Mouse (Mus musculus): ENCODE measurements around the gene Iqsec1. TPM values are rescaled to one million over a fixed set of nuclear protein-coding genes. Genes with fewer than 3 reads are reported as not detected.

Gene Iqsec1
- total and polyA plus RNA-seq, 3 experiments = 17.0 to 90.4 (median 83.5) TPM

DNA sequence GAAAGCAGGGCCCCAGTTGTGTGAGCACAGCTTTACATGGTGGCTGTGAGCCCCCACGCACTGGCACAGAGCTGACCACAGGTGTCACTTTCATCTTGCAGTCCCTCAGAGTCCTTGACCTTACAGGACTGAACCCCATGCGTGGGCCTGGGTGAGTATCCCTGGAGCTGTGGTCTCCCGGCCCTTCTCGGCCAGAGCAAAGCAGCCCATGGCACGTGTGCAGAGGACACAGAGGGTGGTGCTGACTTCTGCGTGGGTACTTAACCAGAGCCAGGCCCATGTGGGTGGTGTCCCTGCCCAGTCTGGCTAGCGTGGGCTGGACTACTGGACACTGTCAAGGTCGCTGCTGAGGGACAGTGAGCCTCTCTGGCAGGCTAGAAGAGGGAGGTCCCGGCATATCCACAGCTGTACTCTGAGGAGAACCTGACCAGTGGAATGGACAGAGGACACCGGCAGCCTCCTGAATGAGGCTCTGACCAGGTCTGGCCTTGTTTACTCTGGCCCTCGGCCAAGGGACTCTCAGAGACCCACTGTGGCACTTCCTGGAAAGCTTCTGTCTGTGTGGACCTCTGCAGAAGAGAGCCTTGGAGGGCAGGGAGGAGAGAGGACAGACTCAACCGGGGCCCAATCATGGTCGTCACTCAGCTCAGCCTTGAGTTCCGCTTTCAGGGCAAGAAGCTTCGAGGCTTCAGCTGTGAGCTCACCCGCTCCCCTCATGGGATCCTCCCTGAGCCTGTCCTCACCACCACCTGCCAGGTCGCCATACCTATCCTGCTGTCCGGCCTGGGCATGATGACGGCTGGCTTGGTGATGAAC lies 369.5 kb downstream of the Iqsec1 start:
- Histone ChIP-seq H3K4me3 (replicated peaks in 1 of 3; ENCODE audit: low read depth in 2 of 3, low read length in 2 of 3, poor library complexity in 1 of 3) (no peak overlapping the region), H3K36me3 (replicated peaks in 1 of 2; ENCODE audit: control insufficient read depth in 1 of 2, insufficient read depth in 1 of 2, low read length in 1 of 2) (no peaks in the 10 kb centered on the region), H3K27me3 (replicated peaks) (peaks cover 89% of the 10 kb centered on the region), H3K4me1 (ENCODE audit: control insufficient read depth in 1 of 2, insufficient read depth in 2 of 2) (0 out of 4 replicates have a peak, but pooled peaks cover 0 to 4% of the 10 kb centered on the region in 2 experiments), H3K9me3 (replicated peaks; ENCODE audit: low read length) (no peaks in the 10 kb centered on the region), H3K27ac (ENCODE audit: insufficient read depth, low read depth) (no peak overlapping the region), H3K79me2 (replicated peaks; ENCODE audit: control insufficient read depth, extremely low read depth, insufficient read depth, poor library complexity, severe bottlenecking) (no peaks in the 10 kb centered on the region), H3K9ac (ENCODE audit: insufficient read depth, low read depth) (no peak overlapping the region), H3K4me2 (ENCODE audit: insufficient read depth, low read depth, poor library complexity, severe bottlenecking) (no peak overlapping the region)
- in situ Hi-C loops (cut with MboI; ENCODE audit: low pct_ligation_motif_present, low pct_unique_long_range_greater_than_20kb, low sequenced_read_pairs) (no loop called here), dilution Hi-C loops (cut with MboI; ENCODE audit: extremely low pct_ligation_motif_present, extremely low pct_unique_long_range_greater_than_20kb, low sequenced_read_pairs) (no loop called here)
- no peak for DNase-seq (ENCODE audit: extremely low read depth)
- TF ChIP-seq MAX (IDR thresholded peaks at IDR 0.05; ENCODE audit: low read length) (no peak), CHD2 (IDR thresholded peaks at IDR 0.05; ENCODE audit: low read length) (no peak), ZNF384 (IDR thresholded peaks at IDR 0.05; ENCODE audit: low read depth, low read length) (no peak), GABPA (IDR thresholded peaks at IDR 0.05; ENCODE audit: insufficient replicate concordance, low read depth, low read length) (no peak), JUND (conservative IDR thresholded peaks at IDR 0.05; ENCODE audit: low read depth, low read length) (no peak), JUN (IDR thresholded peaks at IDR 0.05; ENCODE audit: insufficient read depth, low read depth, low read length) (no peak), BHLHE40 (IDR thresholded peaks at IDR 0.05; ENCODE audit: low read depth, low read length) (no peak), PAX5 (IDR thresholded peaks at IDR 0.05; ENCODE audit: low read length) (no peak), POLR2A (IDR thresholded peaks at IDR 0.05; ENCODE audit: low read depth, low read length) (no peak), TCF12 (IDR thresholded peaks at IDR 0.05; ENCODE audit: low read depth, low read length) (no peak), ELF1 (IDR thresholded peaks at IDR 0.05; ENCODE audit: low read depth, low read length) (no peak)

DNA sequence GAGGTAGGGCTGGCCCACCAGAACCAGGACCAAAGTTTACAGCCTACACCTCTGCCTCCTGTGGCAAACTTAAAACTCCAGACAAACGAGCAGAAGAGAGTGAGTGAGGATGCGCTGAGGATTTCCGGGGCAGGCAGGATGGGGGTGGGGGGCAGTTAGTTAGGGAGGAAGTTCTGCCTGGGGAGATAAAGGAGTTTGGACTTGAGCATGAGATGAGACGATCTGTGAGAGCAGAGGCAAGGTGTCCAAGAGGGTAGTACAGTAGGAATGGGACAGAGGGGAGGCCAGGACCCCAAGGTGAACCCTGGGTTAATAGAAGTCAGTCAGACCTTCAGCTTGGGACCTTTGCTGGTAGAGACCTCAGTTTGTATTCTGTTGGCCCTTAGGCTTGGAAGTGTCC lies 370.2 kb downstream of the Iqsec1 start:
- Histone ChIP-seq H3K4me1 (ENCODE audit: control insufficient read depth in 1 of 2, insufficient read depth in 2 of 2) (0 out of 4 replicates have a peak, but pooled peaks cover 0 to 4% of the 10 kb centered on the region in 2 experiments), H3K79me2 (replicated peaks; ENCODE audit: control insufficient read depth, extremely low read depth, insufficient read depth, poor library complexity, severe bottlenecking) (no peaks in the 10 kb centered on the region), H3K9ac (ENCODE audit: insufficient read depth, low read depth) (no peak overlapping the region), H3K9me3 (replicated peaks; ENCODE audit: low read length) (no peaks in the 10 kb centered on the region), H3K27ac (ENCODE audit: insufficient read depth, low read depth) (no peak overlapping the region), H3K27me3 (replicated peaks) (peaks cover 91% of the 10 kb centered on the region), H3K4me2 (ENCODE audit: insufficient read depth, low read depth, poor library complexity, severe bottlenecking) (no peak overlapping the region), H3K36me3 (replicated peaks in 1 of 2; ENCODE audit: control insufficient read depth in 1 of 2, insufficient read depth in 1 of 2, low read length in 1 of 2) (no peaks in the 10 kb centered on the region), H3K4me3 (replicated peaks in 1 of 3; ENCODE audit: low read depth in 2 of 3, low read length in 2 of 3, poor library complexity in 1 of 3) (no peak overlapping the region)
- in situ Hi-C loops (cut with MboI; ENCODE audit: low pct_ligation_motif_present, low pct_unique_long_range_greater_than_20kb, low sequenced_read_pairs) (no loop called here), dilution Hi-C loops (cut with MboI; ENCODE audit: extremely low pct_ligation_motif_present, extremely low pct_unique_long_range_greater_than_20kb, low sequenced_read_pairs) (no loop called here)
- no peak for DNase-seq (ENCODE audit: extremely low read depth)
- TF ChIP-seq USF2 (conservative IDR thresholded peaks at IDR 0.05; ENCODE audit: low read depth, low read length) (no peak), IRF4 (IDR thresholded peaks at IDR 0.05; ENCODE audit: low read depth, low read length) (no peak), TCF12 (IDR thresholded peaks at IDR 0.05; ENCODE audit: low read depth, low read length) (no peak), MYC (IDR thresholded peaks at IDR 0.05; ENCODE audit: low read depth, low read length) (no peak), TBP (conservative IDR thresholded peaks at IDR 0.05; ENCODE audit: low read depth, low read length) (no peak), JUND (conservative IDR thresholded peaks at IDR 0.05; ENCODE audit: low read depth, low read length) (no peak), RCOR1 (conservative IDR thresholded peaks at IDR 0.05; ENCODE audit: low read depth, low read length) (no peak), E2F4 (IDR thresholded peaks at IDR 0.05; ENCODE audit: insufficient replicate concordance, low read depth, low read length) (no peak), HCFC1 (IDR thresholded peaks at IDR 0.05; ENCODE audit: low read depth, low read length) (no peak), ZKSCAN1 (IDR thresholded peaks at IDR 0.05; ENCODE audit: borderline replicate concordance, low read depth, low read length) (no peak), ELF1 (IDR thresholded peaks at IDR 0.05; ENCODE audit: low read depth, low read length) (no peak), PAX5 (IDR thresholded peaks at IDR 0.05; ENCODE audit: low read length) (no peak)
